Mouse (Mus musculus) spleen, adult 18-20 months (tissue): ENCODE measurements at regions not wholly inside any gene's neighbourhood (a gene's known extent, or its start where the extent isn't known, plus 50 kb on each side); places are given as distances from the start of the nearest gene placed in this dataset.
A peak's percentile ranks its signal among the peaks of the same experiment; 100 is the strongest.
"Not testable (repeated sequence)": the region's sequence is repeated elsewhere in the genome, so short reads cannot be mapped to it uniquely, and the experiment has no call there.

Experiments
- DNase-seq, 2 experiments: peaks; one replicate each; pipeline ENCODE4 v3.0.0; 2022; ENCODE audit warnings: mixed read lengths in 2 of 2

DNA sequence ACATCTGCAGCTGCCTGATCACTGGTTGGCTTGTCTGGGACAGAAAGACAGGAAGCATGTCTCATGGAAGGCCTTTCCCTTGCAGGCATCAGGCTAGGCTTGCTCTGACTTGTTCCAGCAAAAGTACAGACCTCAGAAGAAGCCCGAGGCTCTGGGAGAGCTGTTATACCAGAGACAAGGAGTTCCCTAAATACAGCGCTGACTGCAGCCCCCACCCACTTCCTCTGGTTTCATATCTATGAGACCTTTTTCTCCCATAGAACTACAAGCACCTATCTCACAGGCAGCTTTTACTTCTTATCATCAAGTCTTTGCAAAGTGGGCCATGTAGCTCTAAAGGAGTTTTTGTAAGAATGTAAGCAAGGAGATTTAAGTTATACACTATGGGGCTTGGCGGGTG is 312.2 kb upstream of the Vmn1r3 start:
- not testable (repeated sequence) for DNase-seq

GRCm38 (mm10) chr4:3495987-3496386 is 310.8 kb upstream of the Vmn1r3 start:
- DNase-seq: not testable (repeated sequence)

DNA sequence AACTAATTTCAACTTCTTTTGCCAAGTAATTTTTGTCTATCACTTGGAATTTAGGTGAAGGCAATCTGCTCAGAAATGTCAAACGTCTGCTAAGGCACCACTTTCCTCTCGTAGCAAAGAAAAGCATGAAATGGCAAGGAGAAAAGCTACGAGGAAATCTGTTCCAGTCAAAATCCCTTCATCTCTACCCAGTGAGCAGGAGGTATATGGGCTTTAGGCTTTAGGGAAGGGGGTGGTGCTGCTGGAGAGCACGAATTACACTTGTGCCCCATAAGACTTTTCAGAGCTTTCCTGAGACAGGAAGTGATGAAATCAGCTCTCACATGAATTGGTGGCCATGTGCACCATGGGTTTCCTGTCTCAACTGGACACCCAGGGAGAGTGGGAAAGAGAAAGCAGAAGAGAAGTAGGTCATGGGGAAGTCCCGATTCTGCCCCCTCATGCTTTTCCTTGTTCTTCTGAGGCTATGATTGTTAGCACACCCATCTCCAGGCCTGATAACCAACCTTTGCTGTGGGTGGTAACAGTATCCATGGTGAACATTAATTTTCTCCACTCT is 309.0 kb upstream of the Vmn1r3 start:
- DNase-seq: not testable (repeated sequence)

DNA sequence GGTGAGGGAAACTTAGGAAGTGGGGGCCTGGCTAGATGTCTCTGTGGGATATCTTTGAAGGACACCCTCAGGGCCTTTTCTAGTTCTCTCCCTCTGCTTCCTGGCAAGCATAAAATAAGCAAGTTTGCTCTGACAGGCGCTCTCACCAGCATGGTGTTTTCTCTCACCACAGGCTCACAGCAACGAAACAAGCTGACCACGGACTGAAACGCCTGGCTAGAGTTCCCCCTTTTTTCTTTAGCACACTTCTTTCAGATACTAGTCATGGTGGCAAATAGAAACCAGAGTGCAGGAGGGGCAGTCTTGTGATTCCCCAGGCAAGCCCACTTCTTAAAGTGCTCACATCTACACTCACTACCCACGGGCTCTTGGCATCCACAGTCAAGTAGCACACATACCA is 305.7 kb upstream of the Vmn1r3 start:
- DNase-seq: not testable (repeated sequence)

DNA sequence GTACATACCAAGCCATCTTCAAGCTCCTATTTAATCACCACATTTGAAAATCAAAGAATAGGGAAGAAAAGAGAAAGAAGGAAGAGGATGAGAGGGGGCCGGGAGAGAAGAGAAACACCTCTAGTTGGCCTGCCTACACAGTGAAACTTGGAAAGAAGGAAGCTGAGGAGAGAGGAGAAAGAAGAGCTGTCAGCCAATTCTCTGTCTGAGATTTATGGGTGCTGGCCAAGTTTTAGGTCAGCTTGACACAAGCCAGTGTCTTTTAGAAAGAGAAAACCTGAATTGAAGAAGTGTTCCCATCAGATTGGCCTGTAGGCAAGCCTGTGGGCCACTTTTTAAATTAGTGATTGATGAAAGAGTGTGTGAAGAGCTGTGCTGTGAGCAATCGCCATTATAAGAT is 296.9 kb upstream of the Vmn1r3 start:
- DNase-seq: no peak

DNA sequence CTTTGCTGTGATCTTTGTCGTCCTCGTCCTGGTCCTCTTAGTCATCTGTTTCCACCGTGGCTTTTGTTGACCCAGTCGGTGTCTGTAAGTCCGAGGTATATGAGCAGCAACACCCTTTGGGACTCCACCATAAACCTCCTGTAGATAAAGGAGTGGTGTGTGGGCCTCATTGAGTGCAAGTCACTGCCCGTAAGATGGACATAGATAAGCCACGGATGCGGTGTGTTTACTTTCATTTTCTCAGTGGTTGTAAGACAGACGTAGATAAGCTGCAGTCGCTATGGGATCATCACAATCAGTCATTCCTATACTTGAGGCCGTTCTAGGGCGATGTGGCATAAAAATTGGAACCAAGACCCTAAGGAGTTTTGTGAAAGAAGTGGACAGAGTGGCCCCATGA is 271.6 kb upstream of the Vmn1r3 start:
- DNase-seq: no peak

DNA sequence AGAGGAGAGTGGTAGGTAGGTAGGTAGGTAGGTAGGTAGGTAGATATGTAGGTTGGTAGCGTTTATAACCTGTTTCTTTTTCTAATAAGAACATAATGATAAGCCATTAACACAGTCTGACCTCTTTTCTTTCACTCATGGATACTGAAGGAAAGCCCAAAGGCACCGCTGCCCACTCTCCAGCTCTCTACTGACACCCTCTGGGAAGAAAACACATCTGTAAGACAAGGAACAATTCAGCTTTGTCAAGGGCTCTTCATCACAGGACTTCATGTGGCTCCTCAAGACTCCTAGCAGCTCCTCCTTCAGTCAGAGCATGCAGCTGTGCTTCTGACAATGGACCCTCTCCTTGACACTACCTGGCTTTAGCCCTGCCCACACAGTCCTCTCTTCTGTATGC is 252.2 kb upstream of the Vmn1r3 start:
- not testable (repeated sequence) for DNase-seq

GRCm38 (mm10) chr4:3427968-3428367 is 242.8 kb upstream of the Vmn1r3 start:
- DNase-seq: no peak

- peak in 1 of 2 experiments; percentile 38 for DNase-seq
Observed at GRCm38 (mm10) chr4:3419920-3420499, 234.9 kb upstream of the Vmn1r3 start.

- DNase-seq: no peak
Observed at GRCm38 (mm10) chr4:3416670-3417069, 231.5 kb upstream of the Vmn1r3 start.

GRCm38 (mm10) chr4:3414442-3415022 is 229.4 kb upstream of the Vmn1r3 start:
- DNase-seq: not testable (repeated sequence)

DNA sequence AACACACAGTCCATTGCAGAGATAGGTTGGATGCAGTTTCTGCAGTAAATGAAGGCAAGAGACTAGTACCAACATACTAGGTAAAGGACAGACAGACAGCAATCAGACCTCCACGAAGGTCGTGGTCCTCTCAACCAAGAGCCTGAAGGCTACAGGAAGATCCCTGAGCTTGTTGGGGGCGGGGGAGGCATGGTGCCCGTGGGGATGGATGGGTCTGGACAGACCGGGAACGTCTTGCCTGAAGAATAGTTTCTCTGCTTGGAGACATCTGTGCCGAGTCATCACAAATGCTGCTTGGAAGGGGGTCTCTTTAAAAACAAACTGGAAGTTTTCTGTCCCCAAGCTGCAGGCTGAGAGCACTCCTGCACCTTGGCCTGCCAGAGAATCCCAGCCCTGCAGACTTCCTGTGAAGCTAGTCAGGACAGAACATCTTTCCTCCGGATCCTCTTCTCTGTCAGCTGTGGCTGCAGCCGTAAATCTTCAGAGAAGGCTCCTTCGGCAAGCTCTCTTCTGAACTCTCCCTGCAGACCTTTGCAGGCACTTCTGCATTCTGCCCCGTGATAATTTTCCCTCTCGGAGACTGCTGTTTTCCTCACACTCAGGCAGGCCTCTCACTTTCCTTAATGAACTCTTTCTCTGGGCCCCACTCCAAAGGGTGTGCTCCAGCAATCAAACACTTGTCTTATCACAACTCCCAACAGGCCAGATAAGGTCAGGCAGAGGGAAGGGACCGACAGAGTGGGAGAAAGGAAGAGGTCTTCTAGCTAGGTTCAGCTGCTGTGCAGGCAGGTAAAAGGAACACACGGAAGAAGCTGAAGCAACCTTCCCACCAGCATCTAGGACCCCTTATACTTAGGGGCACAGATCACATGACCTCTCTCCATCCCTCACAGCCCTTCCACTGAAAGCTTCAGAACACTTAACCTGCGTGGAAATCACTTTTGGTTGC is 228.6 kb upstream of the Vmn1r3 start:
- no peak for DNase-seq

- not testable (repeated sequence) for DNase-seq
Observed at GRCm38 (mm10) chr4:3412323-3412722, 227.2 kb upstream of the Vmn1r3 start.

- DNase-seq: not testable (repeated sequence)
Observed at GRCm38 (mm10) chr4:3402856-3403255, 217.7 kb upstream of the Vmn1r3 start.

DNA sequence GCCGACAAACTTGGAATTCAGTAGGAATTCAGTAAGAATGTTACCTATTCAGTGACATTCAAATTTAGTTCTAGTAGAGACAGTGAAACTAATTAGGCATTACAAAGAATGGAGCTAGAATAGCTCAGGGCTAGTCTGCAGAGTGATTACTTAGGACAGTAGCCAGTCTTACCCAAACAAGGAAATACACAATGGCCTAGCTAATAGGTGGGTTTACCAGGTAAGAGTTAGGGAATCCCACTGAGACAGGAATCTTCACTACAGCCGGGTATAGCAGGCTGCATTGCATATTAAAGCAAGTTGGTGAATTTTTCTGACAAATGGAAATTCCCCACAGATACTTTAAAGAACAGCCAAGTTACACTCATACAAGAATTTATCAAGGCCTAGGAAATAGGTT is 216.6 kb upstream of the Vmn1r3 start:
- not testable (repeated sequence) for DNase-seq

GRCm38 (mm10) chr4:3391579-3391978 is 206.4 kb upstream of the Vmn1r3 start:
- not testable (repeated sequence) for DNase-seq

GRCm38 (mm10) chr4:3373027-3373763 is 188.0 kb upstream of the Vmn1r3 start:
- not testable (repeated sequence) for DNase-seq

DNA sequence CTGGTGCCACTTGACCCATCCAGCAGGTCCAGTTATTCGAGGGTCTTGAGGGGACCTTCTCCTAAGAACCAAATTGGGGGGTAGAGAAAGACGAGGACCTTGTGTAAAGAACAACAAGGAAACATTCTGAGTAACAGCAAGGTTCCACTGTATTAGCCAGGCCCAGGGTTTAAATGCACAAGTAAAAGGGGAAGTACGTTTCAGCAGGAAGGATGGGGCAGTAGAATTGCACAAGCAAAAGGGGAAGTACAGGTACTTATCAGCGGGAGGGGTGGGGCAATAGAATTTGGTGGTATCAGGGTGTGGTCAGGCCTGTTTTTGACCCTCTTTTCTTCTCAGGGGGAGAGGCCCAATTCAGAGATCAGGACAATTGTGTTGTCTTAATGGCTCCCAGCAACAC is 182.9 kb upstream of the Vmn1r3 start:
- not testable (repeated sequence) for DNase-seq

DNA sequence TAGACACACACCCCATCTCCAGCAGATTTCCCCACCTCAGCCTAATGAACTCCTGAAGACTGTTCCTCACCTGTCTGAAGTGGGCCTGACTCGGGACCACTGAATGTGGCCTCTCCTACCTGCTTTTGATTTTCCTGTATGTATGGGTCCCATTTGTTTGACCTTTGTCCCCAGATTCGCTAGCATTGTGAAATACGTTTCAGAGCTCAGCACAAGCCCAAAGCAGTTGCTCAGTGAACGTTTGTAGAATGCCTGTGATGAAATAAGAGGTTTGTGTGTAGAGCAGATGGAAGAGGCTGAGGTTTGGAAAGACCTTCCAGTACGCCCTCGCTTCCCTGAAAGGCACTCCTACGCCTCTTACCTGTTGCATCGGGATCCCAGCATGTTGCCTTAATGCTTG is 158.3 kb upstream of the Vmn1r3 start:
- DNase-seq: not testable (repeated sequence)

GRCm38 (mm10) chr4:3342696-3343095 is 157.5 kb upstream of the Vmn1r3 start:
- not testable (repeated sequence) for DNase-seq

GRCm38 (mm10) chr4:3342165-3342564 is 157.0 kb upstream of the Vmn1r3 start:
- DNase-seq: not testable (repeated sequence)
